Mouse (Mus musculus) brain, embryonic 14.5 days (tissue): ENCODE data around the gene Adcy2. TPM values are rescaled to one million over a fixed set of nuclear protein-coding genes. Genes with fewer than 3 reads are reported as not detected.

ENCODE experiments used
- DNase-seq: peaks from one replicate; pipeline ENCODE4 v3.0.0-alpha.2; 2011; ENCODE audit warnings: low read depth
- CTCF ChIP-seq: fragments of 200-500 bp; IDR thresholded peaks from 2 replicates; pipeline ENCODE4 v1.5.1; 2012; ENCODE audit warnings: inconsistent platforms, mild to moderate bottlenecking, moderate library complexity, borderline replicate concordance; ENCODE audit not compliant: insufficient read depth, insufficient read length; ENCODE audit errors: extremely low read depth
- POLR2A ChIP-seq: fragments of 200-500 bp; IDR thresholded peaks from 2 replicates; pipeline ENCODE4 v1.6.1; 2012; ENCODE audit warnings: mild to moderate bottlenecking, inconsistent platforms, borderline replicate concordance; ENCODE audit not compliant: poor library complexity, insufficient read depth, insufficient read length, severe bottlenecking; ENCODE audit errors: extremely low read depth
- polyA plus RNA-seq: library from polyadenylated mRNA; depleted of rRNA; stranded (reverse); fragments of >200 nt; gene quantifications from 2 replicates; pipeline ENCODE4 v1.2.3, GENCODE M21; 2012

Adcy2 gene
- polyA plus RNA-seq, 1 experiment = 16.0 TPM

- no peak for DNase-seq
- TF ChIP-seq CTCF = no peak
- no peak for TF ChIP-seq POLR2A
Measured at GRCm38 (mm10) chr13:68787286-68788061, 211.9 kb downstream of the Adcy2 start.

DNA sequence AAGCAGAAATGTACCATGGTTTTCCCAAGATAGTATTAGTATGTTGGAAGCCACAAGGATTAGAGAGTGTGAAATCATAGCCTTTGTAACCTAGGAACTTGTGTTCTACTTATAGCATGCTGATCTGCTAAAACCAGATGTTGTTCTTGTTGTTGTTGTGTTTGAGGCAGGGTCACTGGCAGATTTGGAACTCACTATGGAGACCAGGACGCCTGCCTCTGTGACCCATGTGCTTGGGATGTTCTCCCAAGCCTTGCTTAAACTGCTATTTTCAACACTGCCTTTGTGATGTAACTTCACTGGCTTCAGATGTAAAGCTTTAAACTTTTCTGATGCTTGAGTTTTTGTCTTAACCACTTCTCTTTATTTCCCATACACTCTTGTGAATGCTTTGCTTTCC lies 216.2 kb downstream of the Adcy2 start:
- no peak for TF ChIP-seq POLR2A
- TF ChIP-seq CTCF = no peak
- DNase-seq = no peak

DNA sequence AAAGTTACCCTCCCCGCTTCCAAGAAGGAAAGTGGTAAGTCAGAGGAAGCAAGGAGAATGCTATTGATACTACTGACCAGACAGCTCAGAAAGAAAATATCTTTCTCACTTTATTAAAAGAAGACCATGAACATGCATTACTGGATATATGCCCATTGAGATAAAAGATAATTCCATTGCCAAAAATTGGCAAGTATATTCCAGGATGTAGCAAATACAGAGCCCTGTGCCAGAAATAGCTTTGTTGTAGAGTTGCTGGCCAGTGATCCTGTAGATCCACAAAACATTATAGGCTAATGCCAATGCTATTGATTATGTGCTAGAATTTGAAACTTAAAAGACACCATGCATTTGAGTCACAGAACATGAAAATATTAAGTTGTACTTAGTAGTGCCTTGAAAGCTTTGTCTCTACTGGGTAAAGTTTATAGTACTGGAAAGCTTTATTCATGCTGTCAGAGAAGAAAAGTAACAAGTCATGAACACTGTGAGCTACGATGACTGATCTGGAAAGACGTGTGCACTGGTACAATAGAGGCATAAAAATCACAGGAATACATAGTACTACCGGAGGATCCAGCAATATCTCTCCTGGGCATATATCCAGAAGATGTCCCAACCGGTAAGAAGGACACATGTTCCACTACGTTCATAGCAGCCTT lies 221.2 kb downstream of the Adcy2 start:
- TF ChIP-seq POLR2A (no peak), CTCF (no peak)
- no peak for DNase-seq

- TF ChIP-seq CTCF (no peak), POLR2A (no peak)
- DNase-seq = no peak
Measured at GRCm38 (mm10) chr13:68773599-68774211, 225.6 kb downstream of the Adcy2 start.

GRCm38 (mm10) chr13:68768588-68768987 lies 230.8 kb downstream of the Adcy2 start:
- no peak for DNase-seq
- TF ChIP-seq POLR2A (no peak), CTCF (no peak)

DNA sequence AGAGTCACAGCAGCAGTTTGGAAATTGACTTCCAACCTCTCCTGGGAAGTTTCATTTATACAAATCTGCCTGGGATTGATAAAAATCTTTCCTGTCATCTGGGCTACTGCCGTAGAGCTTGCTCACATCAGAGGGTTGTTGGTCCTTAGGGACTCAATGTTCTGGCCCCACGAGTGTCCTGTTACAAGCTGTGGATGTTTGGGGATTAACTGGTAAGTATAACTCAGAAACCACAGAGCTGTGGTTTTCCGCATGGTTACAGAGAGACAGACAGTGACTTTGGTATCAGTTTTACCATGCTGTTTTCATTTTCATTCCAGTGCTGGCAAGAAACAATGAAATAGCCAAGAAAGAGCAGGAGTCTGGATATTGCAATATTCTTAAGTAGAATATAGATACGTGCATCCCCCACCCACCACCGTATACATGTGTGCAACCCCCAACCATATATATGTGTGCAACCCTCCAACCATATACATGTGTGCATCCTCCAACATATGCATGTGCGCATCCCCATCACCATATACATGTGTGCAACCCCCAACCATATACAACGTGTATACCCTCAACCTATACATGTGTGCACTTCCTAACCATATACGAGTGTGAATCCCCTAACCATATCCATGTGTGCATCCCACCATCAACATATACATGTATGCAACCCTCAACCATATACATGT lies 233.3 kb downstream of the Adcy2 start:
- no peak for TF ChIP-seq POLR2A
- no peak for TF ChIP-seq CTCF
- DNase-seq = no peak

- TF ChIP-seq POLR2A (no peak), CTCF (no peak)
- no peak for DNase-seq
Measured at GRCm38 (mm10) chr13:68764614-68765013, 234.7 kb downstream of the Adcy2 start.

GRCm38 (mm10) chr13:68749801-68750200 lies 249.5 kb downstream of the Adcy2 start:
- no peak for DNase-seq
- no peak for TF ChIP-seq CTCF
- no peak for TF ChIP-seq POLR2A

DNA sequence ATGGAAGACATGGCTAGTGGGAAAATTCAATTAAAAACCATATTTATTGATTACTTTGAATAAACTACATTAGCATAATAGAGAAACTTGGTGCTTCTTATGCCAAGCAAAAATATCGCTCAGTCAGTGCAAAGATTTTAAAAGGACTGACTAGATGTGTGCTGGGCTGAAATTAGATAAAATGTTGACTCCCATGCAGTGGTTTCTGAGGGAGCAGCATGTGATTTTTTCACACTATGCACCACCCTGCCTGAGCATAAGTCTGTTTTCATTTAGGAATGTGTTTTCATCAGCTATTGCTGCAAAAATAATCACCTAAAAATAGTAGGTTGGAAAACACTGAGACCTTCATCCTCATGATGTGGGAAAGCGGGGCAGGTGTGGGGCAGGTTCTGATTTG lies 250.0 kb downstream of the Adcy2 start:
- DNase-seq = no peak
- TF ChIP-seq CTCF (no peak), POLR2A (no peak)

- TF ChIP-seq POLR2A = no peak
- TF ChIP-seq CTCF = no peak
Measured at GRCm38 (mm10) chr13:68745426-68745825, 253.9 kb downstream of the Adcy2 start.

DNA sequence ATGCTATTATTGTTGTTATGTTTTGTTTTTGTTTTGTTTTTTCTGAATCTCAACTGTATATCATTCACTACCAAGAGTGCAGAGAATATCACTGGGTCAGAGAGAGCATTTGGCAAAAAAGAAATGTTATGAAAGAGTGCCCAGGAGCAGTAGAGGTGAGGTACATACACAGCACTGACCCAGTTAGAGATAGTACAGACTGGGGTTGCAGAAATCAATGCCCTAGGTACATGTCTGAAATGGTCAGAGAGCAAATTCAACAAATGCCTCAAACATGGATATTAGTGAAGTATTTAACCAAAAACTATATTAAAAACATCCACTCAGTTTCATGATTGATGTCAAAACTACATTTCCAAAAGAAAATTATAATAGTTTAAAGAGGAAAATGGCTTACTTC lies 286.7 kb downstream of the Adcy2 start:
- no peak for DNase-seq
- TF ChIP-seq POLR2A (no peak), CTCF (no peak)

More at GRCm38 (mm10) chr13:68745426-68745825, 253.9 kb downstream of the Adcy2 start:
- no peak for DNase-seq
